Comparison of ENCODE assay signal across 13 mouse cellular contexts in the genomic region with DNA sequence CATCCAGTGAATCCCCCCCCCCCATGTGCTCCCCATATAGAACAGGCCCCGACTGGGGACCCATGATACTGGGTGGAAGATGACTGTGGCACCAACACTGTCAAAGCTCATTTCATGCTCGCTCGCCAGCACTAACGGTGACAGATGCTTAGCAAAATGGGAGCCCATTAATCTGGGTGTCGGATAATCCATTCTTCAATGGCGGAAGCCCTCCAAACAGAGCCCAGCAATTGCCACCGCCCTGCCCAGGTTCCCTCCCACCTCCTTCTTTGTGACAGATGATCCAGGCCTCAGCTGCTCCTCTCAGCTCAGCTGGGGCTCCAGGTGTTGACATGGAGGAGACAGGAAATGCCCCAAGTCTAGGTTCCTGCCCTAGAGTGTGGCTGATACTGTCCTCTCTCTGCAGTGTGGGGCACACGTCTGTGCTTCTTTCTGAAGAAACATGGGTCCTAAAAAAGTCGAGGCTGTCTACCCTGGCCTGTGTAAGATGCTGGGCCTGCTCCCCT.
DNase-seq lines count a peak whose midpoint lies in the region; ATAC-seq lines count a peak whose summit lies in the region.
"Had no signal": no experiment of that assay in that cellular context is flagged by ENCODE, and none has a peak within 500 bp of the region (broad histone marks: within the 10 kb centered on the region; RNA-seq: fewer than 3 reads in every experiment).

No protein-coding gene starts in this region.

- peak; percentile 12 for DNase-seq in cerebellum, adult 8-10 months
- no peak for DNase-seq in cerebellum, postnatal 10 days
- DNase-seq in embryo, embryonic 10.5 days (ENCODE audit: low spot score) = peak; percentile 38
- DNase-seq in mesoderm, embryonic 11.5 days (ENCODE audit: low read depth, low spot score) = peak; percentile 58
- DNase-seq in retina, postnatal 1 day = peak; percentile 76
- no peak for DNase-seq in left cerebral cortex, postnatal 36 days (ENCODE audit: low spot score in 2 of 2)
- no peak for DNase-seq in urinary bladder, postnatal 25 days (ENCODE audit: low spot score)
- DNase-seq: adrenal gland, postnatal 25 days; kidney, adult 11 months; liver had no signal

- H3K27me3 ChIP-seq in intestine, embryonic 15.5 days (replicated peaks) = no peaks in the 10 kb centered on the region
- H3K27me3 ChIP-seq: stomach, embryonic 15.5 days had no signal

- no peak overlapping the region for H3K27ac ChIP-seq in intestine, embryonic 15.5 days
- H3K27ac ChIP-seq: left cerebral cortex, adult 2 months; stomach, embryonic 15.5 days had no signal

- no peaks in the 10 kb centered on the region; the same call in 1 of the 2 replicates for H3K36me3 ChIP-seq in intestine, embryonic 15.5 days
- H3K36me3 ChIP-seq: stomach, embryonic 15.5 days had no signal

- no peak overlapping the region for H3K4me2 ChIP-seq in intestine, embryonic 15.5 days (replicated peaks)
- H3K4me2 ChIP-seq: stomach, embryonic 15.5 days had no signal

- 64% methylated on average over 9 of the region's 9 CpGs for WGBS in intestine, embryonic 15.5 days

- H3K4me3 ChIP-seq in intestine, embryonic 15.5 days (replicated peaks) = no peak overlapping the region
- H3K4me3 ChIP-seq: left cerebral cortex, adult 2 months; stomach, embryonic 15.5 days had no signal

- no peak overlapping the region for H3K9ac ChIP-seq in intestine, embryonic 15.5 days
- H3K9ac ChIP-seq: stomach, embryonic 15.5 days had no signal

- intact Hi-C loops in left cerebral cortex, postnatal 36 days (cut with DNase I) = no loop called here

- no peak for ATAC-seq in intestine, embryonic 15.5 days

- H3K4me1 ChIP-seq in intestine, embryonic 15.5 days (replicated peaks) = no peaks in the 10 kb centered on the region
- H3K4me1 ChIP-seq: stomach, embryonic 15.5 days had no signal

- no peaks in the 10 kb centered on the region for H3K9me3 ChIP-seq in intestine, embryonic 15.5 days
- H3K9me3 ChIP-seq: stomach, embryonic 15.5 days had no signal

Comparison
In these comparisons a context has a peak if more than half of its experiments do, and no peak if none do; other contexts are left out.
1. DNase-seq: peak in cerebellum, adult 8-10 months (single experiment), embryo, embryonic 10.5 days (single experiment), mesoderm, embryonic 11.5 days (single experiment) and retina, postnatal 1 day (single experiment); none in cerebellum, postnatal 10 days (0 of 2), left cerebral cortex, postnatal 36 days (0 of 2) and urinary bladder, postnatal 25 days (single experiment).